Mouse (Mus musculus) stomach, postnatal 0 days (tissue): ENCODE data around the gene Shisa5. TPM values are rescaled to one million over a fixed set of nuclear protein-coding genes. Genes with fewer than 3 reads are reported as not detected.

ENCODE experiments used
- ATAC-seq: fragments of 200-750 bp; cut with Nextera tagmentation; 2 replicates; pipeline ENCODE4 v1.8.0; 2017; ENCODE audit not compliant: low FRiP score, low TSS enrichment
- DNase-seq: peaks from one replicate; pipeline ENCODE4 v3.0.0-alpha.2; 2016; ENCODE audit warnings: low spot score
- H3K27ac ChIP-seq: fragments of 300-500 bp; sonication (generic); replicated peaks from 2 replicates; pipeline ENCODE4 v1.5.1; 2014; ENCODE audit warnings: mild to moderate bottlenecking, control low read depth
- H3K27me3 ChIP-seq: fragments of 300-500 bp; sonication (generic); 2 replicates; pipeline ENCODE4 v1.6.1; 2014; ENCODE audit warnings: low read length; ENCODE audit not compliant: control insufficient read depth, insufficient read depth
- H3K36me3 ChIP-seq: fragments of 300-500 bp; sonication (generic); 2 replicates; pipeline ENCODE4 v1.6.1; 2014; ENCODE audit warnings: low read length, mixed read lengths; ENCODE audit not compliant: control insufficient read depth, insufficient read depth
- H3K4me1 ChIP-seq: fragments of 300-500 bp; sonication (generic); replicated peaks from 2 replicates; pipeline ENCODE4 v1.6.1; 2014; ENCODE audit warnings: antibody characterized with exemption; ENCODE audit not compliant: control insufficient read depth, insufficient read depth
- H3K4me2 ChIP-seq: fragments of 300-500 bp; sonication (generic); replicated peaks from 2 replicates; pipeline ENCODE4 v1.6.1; 2014; ENCODE audit warnings: low read depth, mild to moderate bottlenecking, control low read depth, moderate library complexity
- H3K4me3 ChIP-seq: fragments of 300-500 bp; sonication (generic); 2 replicates; pipeline ENCODE4 v1.5.1; 2014; ENCODE audit warnings: low read depth, low read length, control low read depth
- H3K9ac ChIP-seq: fragments of 300-500 bp; sonication (generic); 2 replicates; pipeline ENCODE4 v1.6.1; 2014; ENCODE audit warnings: mild to moderate bottlenecking, low read length, control low read depth, mixed read lengths
- H3K9me3 ChIP-seq: fragments of 300-500 bp; sonication (generic); 2 replicates; pipeline ENCODE4 v1.6.1; 2016; ENCODE audit warnings: low read length; ENCODE audit not compliant: control insufficient read depth
- CTCF ChIP-seq: IDR thresholded peaks from 2 replicates; pipeline ENCODE4 v1.5.1; 2016; ENCODE audit warnings: antibody characterized with exemption, low read depth, mild to moderate bottlenecking, moderate library complexity
- EP300 ChIP-seq: optimal IDR thresholded peaks from 2 replicates; pipeline ENCODE3; 2016; ENCODE audit warnings: antibody characterized with exemption
- whole genome bisulfite sequencing: fragments of 180-500 bp; shearing (Covaris S2); extraction: QIAGEN DNeasy Blood & Tissue Kit; methylation state at CpG from one replicate; pipeline ENCODE4 v1.1.7; 2014; 5-methylcytosine and 5-hydroxymethylcytosine counted together
- polyA plus RNA-seq: library from polyadenylated mRNA; unstranded; fragments of >200 nt; fragmentation: Nextera tagmentation; extraction: Ambion mirVana; gene quantifications from 2 replicates; pipeline ENCODE4 v1.2.1, GENCODE M21; 2015

Shisa5 gene
- polyA plus RNA-seq, 1 experiment from 2014 or later = 168 TPM

GRCm38 (mm10) chr9:108992620-108993361, 45.6 kb upstream of the Shisa5 start:
- no peak for DNase-seq

GRCm38 (mm10) chr9:108996411-108996810, 42.0 kb upstream of the Shisa5 start:
- H3K36me3 ChIP-seq = no peaks in the 10 kb centered on the region
- no peak overlapping the region for H3K27ac ChIP-seq
- H3K4me2 ChIP-seq = no peak overlapping the region
- DNase-seq = no peak
- H3K4me1 ChIP-seq = no peaks in the 10 kb centered on the region
- no peak overlapping the region for H3K4me3 ChIP-seq
- ATAC-seq = no peak
- 64% methylated on average over 9 of the region's 9 CpGs for WGBS
- TF ChIP-seq CTCF (no peak), EP300 (no peak)
- no peaks in the 10 kb centered on the region for H3K9me3 ChIP-seq
- peak overlapping the region; percentile 13; the same call in 1 of the 2 replicates for H3K9ac ChIP-seq
- H3K27me3 ChIP-seq = no peaks in the 10 kb centered on the region

More at GRCm38 (mm10) chr9:108992620-108993361, 45.6 kb upstream of the Shisa5 start:
- no peak overlapping the region for H3K9ac ChIP-seq
- H3K27me3 ChIP-seq = no peaks in the 10 kb centered on the region
- WGBS = 74% methylated on average over 9 of the region's 9 CpGs
- H3K4me2 ChIP-seq = peak overlapping the region; percentile 77
- H3K27ac ChIP-seq = no peak overlapping the region
- H3K4me1 ChIP-seq = 0 out of 2 replicates have a peak, but pooled peaks cover 4% of the 10 kb centered on the region
- H3K36me3 ChIP-seq = no peaks in the 10 kb centered on the region
- TF ChIP-seq EP300 (no peak), CTCF (no peak)
- H3K9me3 ChIP-seq = no peaks in the 10 kb centered on the region
- H3K4me3 ChIP-seq = no peak overlapping the region; the same call in 1 of the 2 replicates
- ATAC-seq = no peak

GRCm38 (mm10) chr9:108998287-108999166, 39.8 kb upstream of the Shisa5 start:
- Histone ChIP-seq H3K27me3 (no peaks in the 10 kb centered on the region), H3K4me1 (no peaks in the 10 kb centered on the region), H3K4me2 (no peak overlapping the region), H3K9me3 (no peaks in the 10 kb centered on the region), H3K27ac (peak overlapping the region; percentile 35), H3K4me3 (no peak overlapping the region), H3K36me3 (no peaks in the 10 kb centered on the region), H3K9ac (no peak overlapping the region)
- ATAC-seq = no peak
- WGBS = 74% methylated on average over 19 of the region's 19 CpGs
- TF ChIP-seq CTCF (no peak), EP300 (no peak)
- no peak for DNase-seq

GRCm38 (mm10) chr9:108999167-108999526, 39.2 kb upstream of the Shisa5 start:
- no peaks in the 10 kb centered on the region for H3K4me1 ChIP-seq
- 0 out of 2 replicates have a peak, but pooled peaks have one; percentile 13 for ATAC-seq
- no peak overlapping the region for H3K9ac ChIP-seq
- TF ChIP-seq EP300 (no peak), CTCF (no peak)
- H3K36me3 ChIP-seq = no peaks in the 10 kb centered on the region
- no peak for DNase-seq
- H3K4me3 ChIP-seq = no peak overlapping the region
- H3K9me3 ChIP-seq = no peaks in the 10 kb centered on the region
- 59% methylated on average over 4 of the region's 4 CpGs for WGBS
- no peak overlapping the region for H3K4me2 ChIP-seq
- H3K27ac ChIP-seq = peak overlapping the region; percentile 35
- H3K27me3 ChIP-seq = no peaks in the 10 kb centered on the region

GRCm38 (mm10) chr9:109000726-109001125, 37.6 kb upstream of the Shisa5 start:
- TF ChIP-seq CTCF = peak; percentile 100
- no peak for TF ChIP-seq EP300
- Histone ChIP-seq H3K9ac (no peak overlapping the region), H3K4me2 (no peak overlapping the region), H3K9me3 (no peaks in the 10 kb centered on the region), H3K4me1 (no peaks in the 10 kb centered on the region), H3K27ac (no peak overlapping the region), H3K36me3 (no peaks in the 10 kb centered on the region), H3K27me3 (no peaks in the 10 kb centered on the region), H3K4me3 (no peak overlapping the region)
- ATAC-seq (peak; percentile 55; the same call in 1 of the 2 replicates), DNase-seq (peak; percentile 70)
- 6% methylated on average over 3 of the region's 3 CpGs for WGBS

- no peaks in the 10 kb centered on the region for H3K36me3 ChIP-seq
- no peak overlapping the region for H3K9ac ChIP-seq
- no peaks in the 10 kb centered on the region for H3K4me1 ChIP-seq
- no peaks in the 10 kb centered on the region for H3K9me3 ChIP-seq
- H3K4me3 ChIP-seq = no peak overlapping the region
- WGBS = 56% methylated on average over 2 of the region's 2 CpGs
- no peak overlapping the region for H3K4me2 ChIP-seq
- H3K27me3 ChIP-seq = no peaks in the 10 kb centered on the region
- H3K27ac ChIP-seq = no peak overlapping the region
- DNase-seq (peak; percentile 64), ATAC-seq (no peak)
- TF ChIP-seq EP300 (no peak), CTCF (peak; percentile 89)
Measured at GRCm38 (mm10) chr9:109003201-109003600, 35.2 kb upstream of the Shisa5 start.
